Mouse (Mus musculus) embryo, embryonic 10.5 days (tissue): ENCODE results near the gene Ccnd3.

Experiments used
- DNase-seq: peaks from one replicate; pipeline ENCODE4 v3.0.0-alpha.2; 2015; ENCODE audit warnings: low spot score

Gene Ccnd3

DNA sequence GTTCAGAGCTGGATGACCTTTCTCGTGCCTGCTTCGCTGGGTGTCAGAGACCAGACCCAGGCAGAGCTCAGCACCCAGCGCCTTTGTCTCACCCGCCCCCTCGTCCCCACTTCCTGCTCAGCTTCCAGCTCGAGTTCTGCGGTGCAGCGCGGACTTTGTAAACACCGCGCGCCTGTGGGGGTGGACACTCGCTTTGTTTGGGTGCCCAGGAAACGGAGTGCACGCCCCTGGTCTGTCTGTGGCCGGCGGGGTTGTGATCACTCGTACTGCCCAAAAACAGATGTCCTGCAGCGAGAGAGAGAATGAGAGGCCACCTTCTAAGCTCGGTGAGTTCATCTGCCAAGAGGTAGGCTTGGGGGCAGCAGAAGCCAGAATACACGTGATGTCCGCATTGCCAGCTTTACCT is at the start of gene Ccnd3:
Ccnd3 (plus strand) TSS at position 111 of the 406 bp plus-strand sequence.
- DNase-seq, result peak; percentile 71

DNA sequence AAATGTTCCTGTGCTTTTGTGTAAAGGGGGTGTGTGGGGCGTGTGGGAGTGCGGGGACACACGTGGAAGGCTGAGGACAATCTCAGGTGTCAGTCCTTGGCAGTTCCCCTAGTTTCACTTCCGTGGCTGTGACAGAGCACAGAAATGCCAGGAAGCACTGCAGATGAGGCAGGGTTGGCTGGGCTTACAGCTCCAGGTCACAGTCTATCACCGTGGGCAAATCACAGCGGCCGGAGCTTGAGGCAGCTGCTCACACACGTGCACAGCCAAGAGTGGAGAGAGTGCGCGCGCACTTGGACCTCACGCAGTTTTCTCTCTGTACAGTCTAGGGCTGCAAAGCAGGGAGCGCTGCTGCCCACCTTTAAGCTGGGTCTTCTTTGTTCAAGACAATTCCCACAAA is 46.5 kb upstream of the Ccnd3 start:
- no peak for DNase-seq

DNA sequence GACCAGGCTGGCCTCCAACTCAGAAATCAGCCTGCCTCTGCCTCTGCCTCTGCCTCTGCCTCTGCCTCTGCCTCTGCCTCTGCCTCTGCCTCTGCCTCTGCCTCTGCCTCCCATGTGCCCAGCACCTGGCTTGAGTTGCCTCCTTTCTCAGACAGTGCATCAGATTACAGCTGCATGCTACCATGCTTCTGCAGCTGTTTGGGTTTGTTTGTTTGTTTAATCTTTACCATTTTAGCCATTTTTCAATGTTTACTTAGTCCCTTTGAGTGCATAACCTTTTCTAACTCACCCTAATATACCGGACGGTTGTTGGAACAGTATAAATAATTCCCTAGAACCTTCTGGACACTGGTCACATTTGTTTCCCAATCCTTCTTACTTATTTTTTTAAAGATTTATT is 45.9 kb upstream of the Ccnd3 start:
- no peak for DNase-seq

DNA sequence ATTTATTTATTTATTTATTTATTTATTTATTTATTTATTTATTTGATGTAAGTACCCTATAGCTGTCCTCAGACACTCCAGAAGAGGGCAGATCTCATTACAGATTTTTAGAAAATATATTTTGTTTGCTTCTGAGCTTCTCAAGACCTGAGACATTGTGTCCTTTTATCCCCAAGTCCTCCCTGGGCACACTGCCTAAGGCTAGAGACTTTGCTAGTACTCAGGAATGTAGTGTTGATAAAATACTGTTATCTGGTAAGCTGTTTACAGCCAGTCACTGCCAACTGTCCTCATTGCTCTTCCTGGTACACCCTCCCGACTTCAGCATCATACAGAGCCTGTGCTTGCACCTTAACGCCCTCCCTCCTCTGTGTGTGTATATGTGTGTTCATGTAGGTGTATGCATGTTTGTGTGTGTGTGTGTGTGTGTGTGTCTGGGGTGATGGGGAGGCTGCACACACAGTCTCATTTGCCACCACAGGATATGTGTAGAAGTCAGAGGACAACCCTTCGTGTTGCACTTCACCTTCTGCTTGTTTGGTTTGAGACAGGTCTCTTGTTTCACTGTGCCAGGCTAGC is 45.4 kb upstream of the Ccnd3 start:
- no peak for DNase-seq

DNA sequence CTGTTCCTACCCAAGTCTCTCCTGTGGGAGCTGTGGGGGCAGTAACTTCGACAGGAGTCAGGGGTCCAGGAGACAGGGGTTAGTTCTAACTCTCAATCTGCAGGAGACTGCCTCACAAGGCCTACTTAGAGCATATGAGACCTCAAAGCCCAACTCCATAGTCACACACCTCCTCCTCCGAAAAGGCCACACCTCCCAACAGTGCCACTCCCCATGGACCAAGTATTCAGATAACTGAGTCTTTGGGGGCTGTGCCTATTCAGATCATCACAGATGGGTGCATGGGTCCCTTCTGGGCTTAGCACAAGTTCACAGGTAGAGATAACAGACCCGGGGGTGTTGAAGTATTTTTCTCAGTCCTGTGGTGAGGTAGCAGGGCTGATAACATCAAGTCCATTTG is 43.2 kb upstream of the Ccnd3 start:
- no peak for DNase-seq

DNA sequence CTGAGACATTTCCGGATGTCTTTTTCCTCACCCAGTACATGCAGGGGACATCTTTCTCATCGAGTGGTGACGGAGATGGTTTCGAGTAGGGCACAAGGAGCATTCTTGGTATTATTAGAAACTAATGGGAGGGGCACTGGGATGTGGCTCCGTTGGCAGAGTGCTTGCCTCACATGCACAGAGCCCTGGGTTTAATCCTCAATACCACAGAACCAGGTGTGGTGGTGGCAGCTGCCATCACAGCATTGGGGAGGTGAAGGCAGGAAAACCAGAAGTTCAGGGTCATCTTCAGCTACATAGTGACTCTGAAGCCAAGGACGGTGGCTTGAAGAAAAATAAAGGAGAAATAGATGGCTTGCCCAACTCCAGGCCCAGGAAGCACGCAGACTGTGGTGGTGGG is 42.6 kb upstream of the Ccnd3 start:
- DNase-seq, result no peak

DNA sequence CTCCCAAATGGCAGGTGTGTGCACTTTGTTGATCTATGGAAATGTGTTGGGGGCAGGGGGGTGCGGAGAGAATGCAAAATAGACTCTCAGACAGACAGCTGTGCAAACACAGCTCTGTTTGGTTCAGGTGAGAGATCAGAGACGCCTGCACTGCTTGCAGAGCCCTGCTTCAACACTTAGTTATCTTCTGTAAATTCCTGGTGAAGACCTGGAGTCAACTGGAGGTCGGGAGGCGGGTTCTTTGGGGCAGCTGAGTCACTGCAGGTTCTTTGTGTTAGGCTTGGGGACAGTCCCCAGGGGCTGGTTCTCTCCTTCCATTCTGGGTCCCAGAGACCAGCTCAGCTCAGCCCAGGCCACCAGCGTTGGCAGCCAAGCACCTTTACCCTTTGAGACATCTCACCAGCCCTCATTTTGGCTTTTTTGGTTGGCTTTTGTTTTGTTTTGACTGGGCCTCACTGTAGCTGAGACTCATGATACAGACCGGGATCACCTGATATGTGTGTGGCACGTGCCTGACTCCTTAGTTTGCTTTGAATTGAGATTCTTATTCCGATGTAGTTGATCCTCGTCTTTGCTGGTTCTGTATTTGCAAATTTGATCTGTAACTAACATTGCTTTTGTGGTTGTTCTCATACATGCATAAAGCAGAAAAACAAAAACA is 42.0 kb upstream of the Ccnd3 start:
- DNase-seq, result no peak

DNA sequence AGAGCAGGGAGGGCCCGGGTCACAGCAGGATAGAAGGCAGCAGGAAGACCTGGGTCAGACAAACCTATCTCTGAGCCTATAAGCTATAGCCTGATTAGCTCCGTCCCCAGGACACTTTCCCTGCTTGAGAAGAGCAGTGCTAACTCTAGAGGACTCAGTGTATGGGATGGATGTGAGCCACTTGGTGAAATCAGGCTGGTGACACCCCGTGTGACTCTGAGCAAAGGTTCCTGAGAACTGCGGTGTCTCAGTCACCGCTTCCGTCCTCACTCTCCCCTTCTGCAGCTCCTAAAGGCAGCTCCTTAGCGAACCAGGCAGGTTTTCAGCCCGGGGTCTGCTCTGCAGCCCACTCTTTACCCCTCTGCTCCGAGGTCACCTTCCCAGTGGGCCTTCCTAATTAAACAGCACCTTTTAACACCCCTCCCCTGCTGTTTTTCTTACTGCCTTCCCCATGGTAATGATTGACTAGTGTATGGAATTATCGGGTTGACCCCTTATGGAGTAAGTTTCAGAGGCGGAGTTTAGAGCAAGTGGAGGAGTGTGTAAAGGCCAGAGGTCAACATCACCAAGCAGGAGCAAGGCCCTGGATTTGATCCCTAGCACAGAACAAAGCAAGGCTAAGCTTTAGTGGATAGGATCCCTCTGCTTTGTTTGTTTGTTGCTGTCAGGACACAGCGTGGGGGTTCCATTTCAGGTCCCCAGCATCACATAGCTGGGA is 40.4 kb upstream of the Ccnd3 start:
- DNase-seq, result no peak

DNA sequence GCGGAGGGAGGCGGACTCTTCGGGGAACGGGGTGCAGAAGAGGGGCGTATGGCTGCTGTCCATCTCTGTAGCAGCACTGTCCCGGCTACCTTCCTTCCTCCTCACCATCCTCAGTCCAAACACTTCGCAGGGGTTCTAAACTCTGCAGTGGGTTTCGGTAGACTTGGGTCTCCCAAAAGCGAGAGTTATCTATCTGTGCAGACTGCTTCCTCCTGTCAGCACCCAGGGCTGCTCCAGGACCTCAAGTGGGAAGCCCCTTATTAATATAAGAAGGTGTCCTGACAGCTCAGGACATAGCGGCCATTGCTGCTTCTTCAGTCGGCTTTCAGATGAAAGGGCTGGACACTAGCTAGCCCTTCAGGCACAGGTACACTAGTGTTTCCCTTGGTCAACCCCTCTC is 39.8 kb upstream of the Ccnd3 start:
- no peak for DNase-seq

DNA sequence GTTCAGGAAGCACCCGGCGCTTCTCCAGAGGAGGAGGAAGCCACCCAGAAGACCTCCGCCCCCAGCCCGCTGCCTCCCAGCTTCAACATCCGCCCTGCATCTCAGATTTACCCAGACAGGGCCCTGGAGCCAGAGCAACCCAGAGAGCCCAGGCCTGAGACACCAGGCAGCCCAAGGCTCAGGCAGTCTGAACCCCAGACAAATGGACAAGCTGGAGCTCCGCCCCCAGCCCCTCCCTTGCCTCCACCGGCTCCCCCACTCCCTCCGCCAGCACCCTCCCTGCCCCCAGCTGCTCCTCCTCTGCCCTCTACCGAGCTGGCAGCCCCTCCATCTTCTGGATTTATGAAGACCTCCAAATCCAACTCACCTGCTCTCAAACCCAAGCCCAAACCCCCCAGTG is 38.6 kb upstream of the Ccnd3 start:
- no peak for DNase-seq

DNA sequence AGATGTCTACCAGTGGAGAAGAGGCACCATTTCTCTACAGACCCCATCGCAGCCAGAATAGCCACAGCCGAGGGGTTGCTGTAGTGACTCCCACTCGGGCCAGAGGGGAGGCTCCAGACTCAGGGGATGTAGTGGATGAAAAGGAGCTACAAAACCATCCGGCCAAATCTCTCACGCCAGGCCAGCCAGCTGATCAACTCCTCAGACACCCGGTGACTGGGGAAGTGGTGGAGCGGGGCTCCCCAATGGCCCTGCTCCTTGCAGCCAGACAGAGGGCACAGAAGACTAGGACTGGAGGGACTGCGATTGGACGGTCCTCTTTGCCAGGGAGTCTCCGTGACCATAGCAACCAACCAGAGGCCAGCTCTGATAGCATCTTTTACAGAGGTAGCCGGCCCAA is 37.2 kb upstream of the Ccnd3 start:
- no peak for DNase-seq

DNA sequence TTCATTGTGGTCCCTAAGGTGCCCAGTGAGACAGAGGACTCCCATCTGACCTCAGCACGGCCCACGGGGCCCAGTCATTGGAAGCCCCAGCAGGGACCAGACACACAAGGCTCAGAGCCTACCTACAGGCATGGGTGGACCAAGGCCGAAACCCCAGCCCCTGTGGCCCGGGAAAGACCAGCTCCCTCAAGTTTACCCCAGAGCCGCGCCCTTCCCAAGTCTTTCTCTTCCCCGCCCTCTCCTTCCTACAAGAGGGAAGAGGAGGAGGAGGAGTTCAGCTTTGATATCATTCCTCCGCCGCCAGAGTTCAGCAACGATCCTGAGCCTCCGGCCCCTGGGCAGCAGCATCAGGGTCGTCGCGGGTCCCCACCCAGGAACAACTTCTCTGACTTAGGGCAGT is 36.8 kb upstream of the Ccnd3 start:
- no peak for DNase-seq

DNA sequence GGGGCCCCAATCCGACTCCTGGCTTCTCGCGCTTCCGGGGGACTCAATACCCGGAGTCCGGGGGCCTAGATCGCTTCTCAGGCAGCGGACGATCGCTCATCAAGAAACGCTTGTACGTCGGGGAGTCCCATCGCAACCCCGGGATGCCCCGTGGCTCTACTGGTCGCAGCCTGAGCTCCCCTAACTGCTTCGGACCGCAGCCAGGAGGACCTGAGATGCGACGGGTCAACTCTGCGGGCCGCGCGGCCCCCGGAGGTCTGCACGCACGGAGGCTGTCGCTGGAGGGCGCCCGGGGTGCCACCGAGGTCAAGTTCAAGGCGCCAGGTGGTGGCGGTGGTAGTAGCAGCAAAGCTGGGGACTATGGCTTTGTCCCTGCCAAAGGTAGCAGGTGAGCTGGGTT is 36.4 kb upstream of the Ccnd3 start:
- no peak for DNase-seq

DNA sequence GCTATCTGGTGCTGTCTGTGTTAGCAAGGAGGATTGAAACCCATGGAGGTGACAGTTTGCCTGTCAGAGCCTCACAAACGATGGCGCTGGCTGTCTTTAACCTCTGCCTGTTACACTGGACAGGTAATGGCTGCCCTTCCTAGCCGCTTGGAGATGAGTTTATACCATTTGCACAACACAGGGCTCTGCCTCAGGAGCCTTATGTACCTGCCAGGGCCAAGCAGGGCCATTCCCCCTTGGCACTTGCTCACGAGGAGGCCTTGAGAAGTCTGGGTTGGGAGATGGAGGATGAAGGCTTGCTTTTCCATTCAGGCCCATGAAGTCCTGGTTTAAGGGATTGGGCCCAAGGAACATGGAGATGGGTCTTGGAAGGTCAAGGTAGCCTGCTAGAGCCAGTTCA is 35.2 kb upstream of the Ccnd3 start:
- no peak for DNase-seq

DNA sequence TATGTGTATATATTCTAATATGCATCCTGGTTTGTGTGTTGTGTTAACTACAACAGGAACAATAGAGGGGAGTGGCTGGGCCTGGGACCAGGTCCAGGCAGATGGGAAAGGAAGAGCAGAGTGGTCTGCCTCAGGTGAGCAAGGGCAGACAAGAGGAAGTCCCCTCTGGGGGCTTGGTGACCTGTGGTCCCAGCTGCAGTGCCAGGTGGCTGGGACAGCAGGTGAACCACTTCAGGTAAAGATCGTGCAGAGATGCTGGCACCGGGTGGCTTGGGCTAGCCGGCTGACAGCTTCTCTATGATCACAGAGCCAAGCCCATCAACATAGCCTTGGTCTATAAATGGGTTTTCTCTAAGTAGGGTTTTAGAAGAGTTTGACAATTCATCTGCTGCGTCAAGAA is 34.7 kb upstream of the Ccnd3 start:
- DNase-seq, result no peak

DNA sequence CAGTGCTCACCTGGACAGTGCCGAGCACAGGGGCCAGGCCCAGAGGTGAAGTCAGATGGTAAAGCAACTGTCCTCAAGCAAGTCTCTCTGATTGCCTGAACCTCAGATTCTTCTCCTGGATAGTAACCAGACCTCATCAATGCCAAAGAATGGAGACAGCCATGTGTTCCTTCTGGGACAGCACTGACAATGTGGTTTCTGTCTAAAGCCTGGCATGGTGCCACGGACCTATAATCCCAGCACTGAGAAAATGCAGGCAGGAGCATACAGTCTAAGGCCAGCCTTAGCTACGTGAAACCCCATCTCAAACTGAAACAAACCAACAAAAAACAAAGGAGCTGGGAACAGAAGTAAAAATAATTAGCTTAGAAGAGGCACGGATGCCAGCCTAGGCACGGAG is 34.2 kb upstream of the Ccnd3 start:
- no peak for DNase-seq

DNA sequence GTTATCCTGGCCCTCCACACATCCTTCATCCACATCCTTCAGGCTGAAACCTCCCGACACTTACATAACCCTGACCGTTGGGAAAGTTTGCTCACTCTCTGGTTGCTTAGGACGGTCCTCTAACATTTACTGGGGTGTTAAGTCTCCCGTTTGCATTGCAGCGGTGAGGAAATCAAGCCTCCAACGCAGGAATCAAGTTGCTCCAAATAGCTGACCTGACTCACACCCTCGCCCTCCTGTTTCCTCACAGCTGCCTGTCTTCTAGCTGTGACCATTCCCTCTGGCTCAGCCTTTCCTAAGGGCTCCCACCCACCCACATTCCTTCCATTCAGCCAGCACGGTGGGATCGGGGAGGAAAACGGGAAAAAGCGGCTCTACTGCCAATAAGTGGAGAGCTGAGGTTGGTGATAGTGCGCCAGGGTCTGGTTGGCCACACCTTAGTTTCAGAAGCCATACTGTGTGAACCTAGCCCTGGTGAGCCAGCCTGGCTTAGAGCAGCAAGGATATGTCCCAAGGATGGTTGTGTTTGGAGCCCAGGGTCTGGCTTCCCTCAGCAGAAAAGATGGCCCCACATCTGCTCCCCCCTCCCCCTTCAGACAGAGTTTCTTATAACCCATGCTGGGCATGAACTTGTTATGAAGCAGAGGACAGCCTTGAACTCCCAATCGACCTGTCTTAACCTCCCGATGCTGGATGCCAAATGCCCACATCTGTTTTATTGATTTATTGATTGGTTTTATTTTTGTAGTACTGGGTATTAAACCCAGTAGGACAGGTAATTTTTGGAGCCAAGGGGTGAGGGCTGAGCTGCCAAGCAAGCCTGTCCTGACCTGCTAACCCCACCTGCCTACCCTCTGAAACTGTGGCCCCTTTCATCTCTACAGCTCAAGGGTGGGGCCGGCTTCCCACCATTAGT is 32.2 kb upstream of the Ccnd3 start:
- DNase-seq, result no peak

DNA sequence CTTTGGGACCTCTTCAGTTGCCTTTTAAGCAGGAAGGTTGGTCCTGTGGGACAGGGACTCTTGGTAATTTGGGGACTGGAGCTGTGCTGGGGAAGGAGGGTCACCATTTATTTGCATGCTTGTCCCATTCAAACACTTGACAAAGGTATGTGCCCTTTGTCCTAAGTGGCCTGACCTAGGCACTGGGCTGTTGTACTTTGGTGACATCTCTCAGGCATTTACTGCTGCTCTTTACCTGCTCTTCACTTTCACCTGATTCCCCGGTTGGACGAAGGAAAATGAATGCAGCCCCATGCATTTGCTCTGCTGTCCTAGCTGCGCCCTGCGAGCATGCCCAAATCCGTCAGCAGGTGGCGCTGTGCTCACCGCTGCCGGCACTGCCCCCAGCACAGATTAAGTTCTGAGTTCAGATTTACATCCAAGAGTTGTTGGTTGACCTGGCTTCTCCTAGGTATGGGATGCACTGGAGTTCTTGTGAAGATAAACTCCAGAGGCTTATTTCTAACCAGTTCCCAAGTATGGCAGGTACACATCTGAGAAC is 31.3 kb upstream of the Ccnd3 start:
- no peak for DNase-seq

DNA sequence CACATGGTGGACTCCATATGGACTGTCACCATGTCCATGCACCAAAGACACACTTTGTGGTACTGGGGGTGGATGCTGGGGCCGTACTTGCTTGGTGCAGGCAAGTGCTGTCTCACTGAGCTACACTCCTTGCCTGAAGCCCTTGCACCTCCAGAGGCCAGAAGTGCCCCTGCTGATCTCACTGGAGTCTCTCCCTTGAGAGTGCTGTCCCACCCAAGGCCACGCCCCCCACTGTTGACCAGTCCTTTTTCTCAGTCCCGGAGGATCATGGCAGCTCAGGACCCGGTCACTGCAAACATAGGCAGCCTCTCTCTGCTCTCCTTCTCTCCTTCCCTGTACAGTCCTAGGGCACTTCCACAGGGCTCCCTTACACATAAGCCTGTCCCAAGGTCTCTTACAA is 30.6 kb upstream of the Ccnd3 start:
- DNase-seq, result no peak

DNA sequence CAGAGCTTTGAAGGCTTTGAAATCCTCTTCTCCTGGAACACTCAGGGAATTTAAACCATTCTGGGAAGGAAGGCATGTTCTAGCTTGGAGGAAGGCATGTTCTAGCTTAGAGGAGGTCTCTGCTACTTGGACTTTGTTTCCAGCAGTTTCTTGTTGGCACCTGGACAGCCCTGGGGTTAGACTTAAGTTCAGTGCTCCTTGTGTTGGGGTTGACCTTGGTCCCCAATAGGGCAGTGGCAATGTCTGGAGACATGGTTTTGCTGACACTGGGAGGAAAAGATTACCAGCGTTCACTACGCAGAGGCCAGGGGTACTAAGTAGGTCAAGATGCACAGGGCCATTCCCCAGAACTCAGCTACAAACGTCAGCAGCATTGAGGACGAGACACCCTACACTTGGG is 29.7 kb upstream of the Ccnd3 start:
- DNase-seq, result no peak

DNA sequence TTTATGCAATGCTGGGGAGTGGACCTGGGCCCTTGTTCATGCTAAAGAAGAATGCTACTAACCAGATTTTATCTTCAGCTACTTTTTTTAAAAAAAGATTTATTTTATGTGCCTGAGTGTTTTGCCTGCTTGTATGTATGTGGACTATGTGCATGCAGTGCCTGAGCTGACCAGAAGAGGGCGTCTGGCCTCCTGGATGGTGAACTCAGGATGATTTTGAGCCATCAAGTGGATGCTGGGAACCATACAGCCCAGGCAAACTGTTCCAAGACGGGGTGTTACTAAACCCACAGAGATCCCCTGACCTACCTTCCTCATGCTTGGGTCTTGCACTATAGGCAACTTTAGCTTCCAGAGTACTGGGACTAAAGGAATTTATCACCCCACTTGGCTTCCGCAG is 29.1 kb upstream of the Ccnd3 start:
- DNase-seq, result no peak

DNA sequence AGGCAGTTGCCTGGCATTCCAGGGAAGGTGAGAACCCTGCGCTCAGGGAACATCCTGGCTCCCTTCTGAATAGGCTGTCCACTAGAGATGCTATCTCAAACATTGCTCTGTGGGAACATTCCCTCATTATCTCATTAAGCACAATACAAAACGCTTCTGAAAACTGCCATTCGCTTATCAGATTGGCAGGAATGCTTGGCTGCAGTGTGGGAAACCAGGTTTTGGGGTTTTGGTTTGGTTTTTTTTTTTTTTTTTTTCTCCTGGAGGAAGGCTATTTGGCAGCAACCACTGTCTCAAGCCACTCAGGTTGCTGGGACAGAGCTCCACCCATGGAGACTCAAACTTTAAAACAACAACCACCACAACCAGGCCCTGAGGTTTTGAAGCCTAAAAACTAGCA is 25.0 kb upstream of the Ccnd3 start:
- DNase-seq, result no peak
